Mouse (Mus musculus): ENCODE results near the gene Lingo2. TPM values are rescaled to one million over a fixed set of nuclear protein-coding genes. Genes with fewer than 3 reads are reported as not detected.

The Lingo2 gene
- polyA plus RNA-seq, 1 experiment from 2014 or later = 2.1 TPM

DNA sequence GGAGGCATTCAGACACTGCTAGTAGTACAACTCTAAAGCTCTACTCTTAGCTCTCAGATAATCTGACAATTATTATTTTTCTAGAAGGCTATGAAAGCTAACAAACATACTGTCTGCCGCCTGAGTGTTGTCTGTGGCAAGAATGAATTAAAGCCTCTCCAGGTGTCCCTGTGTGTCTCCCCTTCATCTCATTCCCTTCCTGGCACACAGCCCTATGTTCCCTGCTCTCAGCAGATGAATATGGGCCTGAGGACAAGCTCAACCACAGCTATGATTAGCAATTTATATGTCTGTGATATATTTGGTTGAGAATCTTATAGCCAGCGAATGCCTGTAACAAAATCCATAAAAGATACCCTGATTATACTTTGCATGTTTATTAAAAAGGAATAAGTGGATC is 220.9 kb downstream of the Lingo2 start:
- Histone ChIP-seq H3K27ac (replicated peaks) (no peak overlapping the region), H3K27me3 (replicated peaks; ENCODE audit: low read depth, poor library complexity, severe bottlenecking) (no peaks in the 10 kb centered on the region), H3K4me1 (no peaks in the 10 kb centered on the region), H3K4me3 (no peak overlapping the region), H3K9me3 (no peaks in the 10 kb centered on the region), H3K36me3 (replicated peaks) (no peaks in the 10 kb centered on the region)
- DNase-seq (ENCODE audit: low spot score) = no peak
- 82% methylated on average over 2 of the region's 2 CpGs for WGBS

DNA sequence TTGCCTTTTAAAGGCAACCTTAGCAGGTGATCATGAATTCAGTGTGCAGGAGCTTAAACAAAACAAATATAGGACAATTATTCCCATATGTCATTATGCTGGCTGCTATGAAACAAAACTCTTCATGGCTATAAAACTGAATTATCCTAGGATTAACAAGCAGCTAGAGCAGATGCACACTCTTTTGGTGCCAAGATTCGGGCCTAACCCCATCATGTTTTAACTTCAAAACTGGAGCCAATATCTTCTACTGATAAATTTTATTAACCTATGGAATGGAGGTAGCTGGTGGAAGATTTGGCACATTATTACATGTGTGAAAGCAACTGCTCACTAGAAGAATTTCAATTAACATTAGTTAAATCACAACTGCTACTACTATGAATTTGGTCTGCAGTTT is 235.1 kb downstream of the Lingo2 start:
- 70% methylated on average over 1 of the region's 1 CpGs for WGBS
- Histone ChIP-seq H3K36me3 (replicated peaks) (no peaks in the 10 kb centered on the region), H3K4me3 (no peak overlapping the region), H3K4me1 (no peaks in the 10 kb centered on the region), H3K27ac (replicated peaks) (no peak overlapping the region), H3K9me3 (no peaks in the 10 kb centered on the region), H3K27me3 (replicated peaks; ENCODE audit: low read depth, poor library complexity, severe bottlenecking) (no peaks in the 10 kb centered on the region)
- no peak for DNase-seq (ENCODE audit: low spot score)

DNA sequence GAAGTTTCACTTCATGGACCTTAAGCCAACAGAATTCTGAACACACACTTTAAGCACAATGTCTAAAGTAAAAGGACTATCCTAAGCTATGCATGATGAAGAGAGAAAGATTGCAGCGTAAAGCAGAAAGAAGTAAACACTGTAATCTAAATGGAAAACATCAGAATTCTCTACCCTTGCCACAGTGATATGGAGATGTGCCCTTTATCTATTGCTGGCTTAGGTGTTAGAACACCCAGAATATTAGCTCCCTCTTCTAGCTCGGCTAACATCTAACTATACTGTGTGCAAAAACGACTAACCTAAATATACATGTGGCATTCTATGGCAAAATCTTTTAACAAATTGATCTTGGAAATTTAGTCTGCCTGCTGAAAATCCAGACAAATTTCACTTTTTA is 252.7 kb downstream of the Lingo2 start:
- Histone ChIP-seq H3K4me3 (no peak overlapping the region), H3K27ac (replicated peaks) (no peak overlapping the region), H3K27me3 (replicated peaks; ENCODE audit: low read depth, poor library complexity, severe bottlenecking) (no peaks in the 10 kb centered on the region), H3K36me3 (replicated peaks) (no peaks in the 10 kb centered on the region), H3K4me1 (no peaks in the 10 kb centered on the region), H3K9me3 (no peaks in the 10 kb centered on the region)
- DNase-seq (ENCODE audit: low spot score) = no peak
- 86% methylated on average over 3 of the region's 3 CpGs for WGBS

DNA sequence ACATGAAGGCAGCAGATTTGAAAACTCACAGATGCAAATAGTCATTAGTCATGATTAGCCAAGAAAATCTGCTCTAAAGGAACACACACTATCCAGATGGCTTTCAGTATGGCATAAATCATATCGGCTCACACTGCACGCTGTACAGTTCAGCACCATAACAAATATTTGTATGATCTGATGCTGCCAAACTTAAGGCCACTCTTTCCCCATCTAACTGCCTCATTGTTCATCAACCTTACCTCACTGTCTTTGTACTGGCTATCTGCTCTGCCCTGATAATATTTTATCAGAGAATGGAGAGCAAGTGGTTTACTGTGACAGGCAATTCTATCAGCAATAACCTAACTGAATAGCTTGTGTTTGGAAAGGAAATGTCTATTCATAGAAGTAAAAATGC is 254.7 kb downstream of the Lingo2 start:
- H3K4me3 ChIP-seq = no peak overlapping the region
- WGBS = 96% methylated on average over 2 of the region's 2 CpGs

DNA sequence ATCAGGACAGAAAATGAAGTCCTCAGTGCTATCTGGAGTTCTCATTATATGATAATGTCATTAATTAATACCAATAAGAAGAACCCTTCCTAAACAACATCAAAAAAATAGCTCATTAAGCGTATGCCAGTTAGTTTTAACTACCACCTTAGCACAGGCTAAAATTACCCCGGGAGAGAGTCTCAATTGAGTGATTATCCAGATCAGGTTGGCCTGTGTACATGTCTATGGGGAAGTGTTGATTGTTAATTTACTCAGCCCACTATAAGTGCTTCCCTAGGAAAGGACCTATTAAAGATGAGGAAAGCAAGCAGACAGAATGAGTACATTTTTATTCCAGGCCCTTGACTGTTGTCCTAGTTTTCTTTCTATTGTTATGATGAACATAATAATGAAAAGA is 291.6 kb downstream of the Lingo2 start:
- DNase-seq (ENCODE audit: low spot score) = no peak
- Histone ChIP-seq H3K27ac (replicated peaks) (no peak overlapping the region), H3K4me3 (no peak overlapping the region), H3K4me1 (no peaks in the 10 kb centered on the region), H3K9me3 (no peaks in the 10 kb centered on the region), H3K36me3 (replicated peaks) (no peaks in the 10 kb centered on the region), H3K27me3 (replicated peaks; ENCODE audit: low read depth, poor library complexity, severe bottlenecking) (no peaks in the 10 kb centered on the region)
- WGBS = 80% methylated on average over 2 of the region's 2 CpGs

More for the DNA sequence above, 254.7 kb downstream of the Lingo2 start:
- H3K27ac ChIP-seq (replicated peaks) = no peak overlapping the region
- no peaks in the 10 kb centered on the region for H3K36me3 ChIP-seq (replicated peaks)
- no peaks in the 10 kb centered on the region for H3K4me1 ChIP-seq
- no peaks in the 10 kb centered on the region for H3K27me3 ChIP-seq (replicated peaks; ENCODE audit: low read depth, poor library complexity, severe bottlenecking)
- DNase-seq (ENCODE audit: low spot score) = no peak
- no peaks in the 10 kb centered on the region for H3K9me3 ChIP-seq

DNA sequence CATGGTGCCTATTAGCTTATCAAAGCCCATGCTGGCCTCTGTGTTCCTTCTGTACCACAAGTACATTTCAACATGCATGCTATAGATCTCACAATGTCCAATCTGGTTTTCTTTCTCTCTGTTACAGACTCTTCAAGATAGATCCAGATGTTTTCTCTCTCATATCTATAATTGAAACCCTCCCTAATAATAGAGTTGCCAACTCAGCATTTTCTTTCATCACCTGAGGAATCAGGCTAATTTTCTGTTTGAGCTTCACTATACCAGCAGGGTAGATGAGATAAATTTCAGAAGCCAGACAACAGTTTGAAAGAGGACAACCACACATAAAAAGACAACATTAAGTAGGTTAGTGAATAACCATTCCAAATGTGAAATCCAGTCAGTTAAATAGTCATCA is 303.8 kb downstream of the Lingo2 start:
- no peak for DNase-seq (ENCODE audit: low spot score)
- Histone ChIP-seq H3K27me3 (replicated peaks; ENCODE audit: low read depth, poor library complexity, severe bottlenecking) (no peaks in the 10 kb centered on the region), H3K36me3 (replicated peaks) (no peaks in the 10 kb centered on the region), H3K4me1 (no peaks in the 10 kb centered on the region), H3K27ac (replicated peaks) (no peak overlapping the region), H3K9me3 (no peaks in the 10 kb centered on the region), H3K4me3 (no peak overlapping the region)

DNA sequence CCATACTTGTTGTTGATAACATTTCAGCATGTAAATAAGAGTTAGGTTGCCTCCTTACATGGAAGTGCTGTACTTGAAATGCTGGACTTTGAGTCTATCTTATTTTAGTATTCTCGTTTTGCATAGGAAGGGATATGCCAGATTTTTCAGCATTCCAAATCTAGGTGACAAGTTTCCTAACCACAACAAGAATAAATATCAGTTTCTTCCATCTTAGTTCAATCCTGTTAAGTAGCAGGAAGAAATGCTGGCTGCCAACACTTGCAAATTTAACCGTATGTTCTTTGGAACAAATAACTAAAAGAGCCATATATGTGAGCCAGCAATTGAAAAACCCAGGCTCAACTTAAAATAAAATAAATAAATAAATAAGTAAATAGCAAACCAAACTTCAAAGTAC is 315.9 kb downstream of the Lingo2 start:
- no peaks in the 10 kb centered on the region for H3K9me3 ChIP-seq
- H3K27ac ChIP-seq (replicated peaks) = no peak overlapping the region
- no peaks in the 10 kb centered on the region for H3K36me3 ChIP-seq (replicated peaks)
- no peak for DNase-seq (ENCODE audit: low spot score)
- 88% methylated on average over 2 of the region's 2 CpGs for WGBS
- no peak overlapping the region for H3K4me3 ChIP-seq
- H3K4me1 ChIP-seq = no peaks in the 10 kb centered on the region
- no peaks in the 10 kb centered on the region for H3K27me3 ChIP-seq (replicated peaks; ENCODE audit: low read depth, poor library complexity, severe bottlenecking)

DNA sequence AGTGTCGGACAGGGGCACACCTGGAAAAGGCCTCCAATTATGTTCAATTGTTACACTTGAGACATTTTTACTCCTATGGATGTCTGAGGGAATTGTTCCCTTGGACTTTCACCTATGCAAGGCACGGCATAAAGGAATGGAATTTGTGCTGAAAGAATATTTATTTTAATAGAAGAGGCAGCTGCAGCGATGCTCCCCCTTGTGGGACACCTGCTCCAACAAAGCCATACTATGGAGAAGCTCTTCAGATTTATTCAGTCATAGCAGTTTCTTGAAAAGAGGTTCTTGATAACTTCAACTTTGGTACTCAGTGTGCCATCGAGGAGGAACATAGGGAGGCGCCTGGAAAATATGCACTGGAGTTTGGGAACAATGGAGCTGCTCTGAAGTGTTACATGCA is 374.7 kb downstream of the Lingo2 start:
- Histone ChIP-seq H3K36me3 (replicated peaks) (no peaks in the 10 kb centered on the region), H3K4me3 (no peak overlapping the region), H3K27me3 (replicated peaks; ENCODE audit: low read depth, poor library complexity, severe bottlenecking) (no peaks in the 10 kb centered on the region), H3K9me3 (no peaks in the 10 kb centered on the region), H3K27ac (replicated peaks) (no peak overlapping the region), H3K4me1 (no peaks in the 10 kb centered on the region)
- WGBS = 83% methylated on average over 5 of the region's 5 CpGs
- DNase-seq (ENCODE audit: low spot score) = no peak

DNA sequence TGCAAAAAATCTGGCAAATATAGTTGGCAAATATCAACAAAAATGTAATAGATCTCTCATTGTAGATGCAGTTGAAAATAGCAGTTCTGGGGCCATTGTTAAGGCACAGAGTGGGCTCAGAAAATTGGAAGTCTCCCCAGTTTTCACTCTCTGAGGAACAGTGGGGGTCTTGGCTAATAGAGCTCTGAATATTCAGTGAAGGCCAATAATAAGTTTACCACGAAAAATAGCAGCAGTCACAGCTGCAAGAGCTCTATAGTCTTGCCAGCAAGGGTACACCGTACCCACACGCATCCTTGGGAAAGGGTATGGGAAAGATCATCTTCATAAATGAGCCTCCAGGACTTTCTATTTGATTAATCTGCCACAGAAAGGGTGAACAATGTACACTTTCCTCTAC is 375.3 kb downstream of the Lingo2 start:
- Histone ChIP-seq H3K9me3 (no peaks in the 10 kb centered on the region), H3K27ac (replicated peaks) (no peak overlapping the region), H3K36me3 (replicated peaks) (no peaks in the 10 kb centered on the region), H3K27me3 (replicated peaks; ENCODE audit: low read depth, poor library complexity, severe bottlenecking) (no peaks in the 10 kb centered on the region), H3K4me1 (no peaks in the 10 kb centered on the region), H3K4me3 (no peak overlapping the region)
- 82% methylated on average over 3 of the region's 3 CpGs for WGBS
- no peak for DNase-seq (ENCODE audit: low spot score)

DNA sequence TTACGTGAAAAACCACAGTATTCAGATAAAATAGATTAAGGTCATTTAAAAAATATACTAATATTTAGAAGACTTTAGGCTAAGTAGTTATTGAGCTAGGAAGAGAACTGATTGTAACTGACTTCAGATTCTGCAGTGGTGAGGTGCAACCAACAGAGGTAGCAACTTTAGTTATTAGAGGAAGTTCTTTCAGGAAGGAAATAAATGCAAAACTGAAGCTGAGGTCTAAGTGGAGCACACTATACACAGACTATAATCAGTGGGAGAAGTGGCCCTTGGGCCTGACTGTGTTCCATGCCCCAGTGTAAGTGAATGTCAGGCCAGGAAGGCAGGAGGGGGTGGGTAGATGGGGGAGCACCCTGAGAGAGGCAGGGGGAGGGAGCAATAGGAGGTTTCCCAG is 385.0 kb downstream of the Lingo2 start:
- no peak for DNase-seq (ENCODE audit: low spot score)
- 86% methylated on average over 1 of the region's 1 CpGs for WGBS
- Histone ChIP-seq H3K4me3 (no peak overlapping the region), H3K36me3 (replicated peaks) (no peaks in the 10 kb centered on the region), H3K27ac (replicated peaks) (no peak overlapping the region), H3K4me1 (no peaks in the 10 kb centered on the region), H3K9me3 (no peaks in the 10 kb centered on the region), H3K27me3 (replicated peaks; ENCODE audit: low read depth, poor library complexity, severe bottlenecking) (no peaks in the 10 kb centered on the region)

DNA sequence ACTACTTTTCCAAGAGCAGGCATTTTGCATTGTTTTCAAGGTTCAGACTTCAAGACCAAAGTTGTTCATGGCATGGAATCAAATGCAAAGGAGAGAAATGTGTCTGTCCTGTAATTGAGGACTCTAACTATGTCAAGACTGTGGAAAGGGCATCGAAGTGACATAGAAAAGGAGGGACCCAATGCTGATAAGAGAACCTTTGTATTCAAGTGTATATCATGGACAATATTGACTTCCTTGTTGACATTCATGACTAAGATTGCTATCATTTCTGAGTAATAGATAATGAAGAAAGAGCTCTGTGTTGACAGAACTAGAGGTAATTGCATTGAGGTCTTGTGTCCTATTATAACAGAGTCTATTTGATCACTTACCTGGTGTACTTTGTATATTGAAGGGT is 390.6 kb downstream of the Lingo2 start:
- no peaks in the 10 kb centered on the region for H3K9me3 ChIP-seq
- H3K4me3 ChIP-seq = no peak overlapping the region
- no peaks in the 10 kb centered on the region for H3K4me1 ChIP-seq
- 91% methylated on average over 1 of the region's 1 CpGs for WGBS
- DNase-seq (ENCODE audit: low spot score) = no peak
- H3K36me3 ChIP-seq (replicated peaks) = no peaks in the 10 kb centered on the region
- no peak overlapping the region for H3K27ac ChIP-seq (replicated peaks)
- no peaks in the 10 kb centered on the region for H3K27me3 ChIP-seq (replicated peaks; ENCODE audit: low read depth, poor library complexity, severe bottlenecking)

DNA sequence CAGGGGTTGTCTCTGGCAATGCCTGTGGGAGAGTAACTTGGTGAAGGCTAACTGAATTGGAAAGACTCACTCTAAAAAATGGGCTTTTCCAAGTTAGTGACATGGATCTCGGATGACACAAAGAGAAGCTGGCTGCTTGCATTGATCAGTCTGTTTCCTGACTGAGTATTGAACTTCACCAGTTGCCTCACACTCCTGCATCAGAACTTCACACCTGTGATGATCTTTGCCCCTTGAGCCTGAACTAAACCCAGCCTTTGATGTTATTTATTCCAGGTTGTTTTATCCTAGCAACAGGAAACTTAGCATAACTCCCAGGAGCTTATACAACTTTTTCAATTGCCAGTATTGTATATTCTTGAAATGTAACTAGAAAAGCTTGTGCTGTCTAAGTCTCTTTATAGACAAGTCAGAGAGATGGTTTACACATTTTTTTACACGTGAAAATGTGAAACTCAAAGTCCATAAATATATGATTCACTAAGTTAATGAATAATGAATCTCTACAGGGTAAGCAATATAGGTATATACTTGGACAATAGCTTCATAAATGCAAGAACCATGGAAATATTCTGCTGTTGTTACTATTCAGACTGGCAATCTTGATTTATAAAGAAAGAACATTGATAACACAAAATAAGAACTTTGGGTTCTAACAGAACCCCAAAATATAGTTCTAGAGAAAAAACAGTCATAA is 410.7 kb downstream of the Lingo2 start:
- H3K27ac ChIP-seq (replicated peaks) = no peak overlapping the region
- DNase-seq (ENCODE audit: low spot score) = no peak
- no peak overlapping the region for H3K4me3 ChIP-seq
- H3K9me3 ChIP-seq = no peaks in the 10 kb centered on the region
- no peaks in the 10 kb centered on the region for H3K4me1 ChIP-seq
- H3K27me3 ChIP-seq (replicated peaks; ENCODE audit: low read depth, poor library complexity, severe bottlenecking) = no peaks in the 10 kb centered on the region
- 64% methylated on average over 2 of the region's 2 CpGs for WGBS
- no peaks in the 10 kb centered on the region for H3K36me3 ChIP-seq (replicated peaks)

DNA sequence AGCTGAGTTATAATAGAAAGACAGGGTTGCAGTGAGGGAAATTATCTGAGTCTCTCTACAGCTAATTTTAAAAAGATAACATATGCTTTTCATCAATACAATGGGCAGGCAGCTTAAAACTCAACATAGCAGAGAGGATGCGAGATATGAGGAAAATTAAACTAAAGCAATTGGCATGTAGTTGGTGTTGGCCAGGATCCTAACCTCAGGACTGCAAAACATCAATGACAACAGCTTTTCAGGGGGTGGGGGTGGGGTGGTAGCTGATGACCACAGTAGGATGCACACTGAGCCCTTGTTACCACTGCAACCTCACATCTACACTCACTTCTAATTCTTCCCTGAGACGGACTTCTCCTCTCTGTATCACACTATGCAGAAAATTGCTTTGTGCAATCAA is 417.7 kb downstream of the Lingo2 start:
- Histone ChIP-seq H3K4me1 (no peaks in the 10 kb centered on the region), H3K27ac (replicated peaks) (no peak overlapping the region), H3K27me3 (replicated peaks; ENCODE audit: low read depth, poor library complexity, severe bottlenecking) (no peaks in the 10 kb centered on the region), H3K9me3 (no peaks in the 10 kb centered on the region), H3K36me3 (replicated peaks) (no peaks in the 10 kb centered on the region), H3K4me3 (no peak overlapping the region)
- WGBS = 84% methylated on average over 2 of the region's 2 CpGs
- DNase-seq (ENCODE audit: low spot score) = no peak

DNA sequence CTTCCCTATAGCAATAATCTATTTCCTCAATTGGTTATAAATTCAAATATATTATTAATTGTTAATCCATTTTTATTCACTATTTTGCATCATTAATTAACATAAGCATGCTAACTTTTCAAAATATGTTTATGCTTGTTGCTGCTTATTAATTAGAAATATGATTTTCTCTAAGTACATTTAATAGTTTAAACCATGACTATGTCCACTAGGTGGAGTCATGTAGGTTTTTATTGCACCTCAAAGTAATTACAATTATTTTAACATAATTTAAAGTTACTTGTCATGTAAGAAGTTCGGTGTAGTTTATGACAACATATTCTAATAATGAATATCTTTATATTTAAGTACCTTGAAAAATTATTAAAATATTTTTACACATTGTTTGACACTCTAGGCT is 461.3 kb downstream of the Lingo2 start:
- H3K36me3 ChIP-seq (replicated peaks) = no peaks in the 10 kb centered on the region
- no peaks in the 10 kb centered on the region for H3K27me3 ChIP-seq (replicated peaks; ENCODE audit: low read depth, poor library complexity, severe bottlenecking)
- no peak overlapping the region for H3K4me3 ChIP-seq
- H3K9me3 ChIP-seq = no peaks in the 10 kb centered on the region
- no peak for DNase-seq (ENCODE audit: low spot score)
- 83% methylated on average over 1 of the region's 1 CpGs for WGBS
- H3K4me1 ChIP-seq = no peaks in the 10 kb centered on the region
- H3K27ac ChIP-seq (replicated peaks) = no peak overlapping the region

Data from embryonic facial prominence, embryonic 10.5 days (tissue).